Mouse (Mus musculus) frontal cortex, postnatal 36 days (tissue): ENCODE results near the gene Triml2.

Source experiments
- DNase-seq, 2 experiments: peaks; one replicate each; pipeline ENCODE4 v3.0.0; 2022; ENCODE audit warnings: low spot score in 2 of 2

Triml2 gene

DNA sequence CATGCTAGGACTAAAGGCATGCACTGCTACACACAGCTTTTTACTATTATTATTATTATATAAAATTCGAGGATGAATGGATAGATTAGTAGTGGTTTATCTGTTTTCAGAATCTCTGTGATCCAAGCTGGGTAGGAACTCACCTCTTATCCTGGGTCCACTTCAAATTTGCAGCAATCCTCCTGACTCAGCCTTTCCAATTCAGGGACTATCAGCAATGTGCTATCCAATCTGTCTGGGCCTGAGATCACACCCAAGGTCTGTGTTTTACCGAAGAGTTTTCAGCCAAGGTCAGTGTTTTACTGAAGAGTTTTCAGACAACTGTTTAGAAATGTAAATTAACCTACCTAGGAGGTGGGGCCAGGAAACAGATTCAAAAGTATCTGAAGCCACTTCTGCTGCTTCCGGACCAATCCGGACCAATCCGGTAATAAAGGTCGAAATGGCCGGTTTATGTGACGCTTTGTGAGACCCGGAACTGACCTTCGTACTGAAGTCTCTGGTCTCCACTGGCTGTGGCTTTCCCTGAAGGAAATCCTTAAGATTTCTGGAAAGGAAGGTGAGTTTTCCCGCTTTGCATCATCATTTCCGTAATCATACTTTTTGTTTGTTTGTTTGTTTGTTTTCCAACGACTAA, at the start of gene Triml2:
Gene Triml2, plus strand, starts transcription at position 488 of the 637 bp plus-strand sequence.
- no peak for DNase-seq

DNA sequence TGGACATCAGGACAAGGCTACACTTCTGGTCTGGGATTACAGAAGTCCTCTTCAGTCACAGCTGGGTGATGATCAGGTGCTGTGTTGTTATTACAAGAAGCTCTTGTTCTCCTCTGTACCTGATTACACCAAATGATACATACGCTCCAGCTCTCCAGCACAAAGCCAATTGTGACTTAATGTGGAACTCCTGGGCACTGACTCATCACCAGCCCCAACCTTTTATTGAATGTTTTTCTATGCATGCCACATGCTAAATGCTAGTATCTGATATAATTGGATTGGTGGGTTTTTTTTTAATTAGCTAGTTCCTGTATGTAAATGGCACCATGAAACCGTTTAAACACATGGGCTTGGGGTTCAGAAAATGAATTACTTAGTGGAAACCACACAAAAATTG, 39.0 kb upstream of the Triml2 start, which contains the start of gene Triml1:
Gene Triml1, minus strand, starts transcription at position 101 of the 400 bp plus-strand sequence.
- no peak for DNase-seq

DNA sequence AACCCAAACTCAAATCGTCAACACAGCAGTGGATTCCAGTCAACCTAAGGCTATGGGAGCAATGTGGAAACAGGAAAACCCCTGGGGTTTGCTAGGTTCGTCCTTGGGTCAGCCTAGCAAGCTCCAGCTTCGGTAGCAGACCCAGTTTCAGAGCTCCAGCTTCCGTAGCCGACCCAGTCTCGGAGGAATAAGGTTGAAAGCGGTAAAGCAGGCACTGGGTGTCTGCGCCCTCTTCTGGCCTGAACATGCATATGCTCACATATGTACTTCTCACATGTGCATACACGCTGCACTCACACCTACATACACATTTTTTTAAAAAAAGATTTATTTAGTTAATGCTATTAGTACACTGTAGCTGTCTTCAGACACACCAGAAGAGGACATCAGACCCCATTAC, 31.0 kb upstream of the Triml2 start:
- DNase-seq = no peak

DNA sequence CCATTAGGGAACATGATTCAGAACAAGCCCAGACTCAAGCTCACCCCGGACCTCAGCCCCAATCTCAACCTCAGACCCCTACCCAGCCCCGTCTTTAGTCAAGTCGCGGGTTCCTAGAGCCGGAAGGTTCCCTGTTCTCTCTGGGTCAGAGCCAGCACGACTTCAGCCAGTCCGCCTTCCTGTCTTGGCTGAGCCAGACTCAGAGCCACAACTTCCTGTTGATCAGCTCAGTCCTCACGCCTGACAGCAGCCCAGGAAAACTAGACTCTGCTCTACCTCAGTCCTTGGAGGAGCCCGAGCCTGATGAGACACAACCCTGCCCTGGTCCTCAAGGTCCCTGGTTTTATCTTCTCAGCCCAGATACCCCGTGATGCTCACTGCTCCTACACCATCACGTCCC, 17.1 kb upstream of the Triml2 start:
- no peak for DNase-seq

DNA sequence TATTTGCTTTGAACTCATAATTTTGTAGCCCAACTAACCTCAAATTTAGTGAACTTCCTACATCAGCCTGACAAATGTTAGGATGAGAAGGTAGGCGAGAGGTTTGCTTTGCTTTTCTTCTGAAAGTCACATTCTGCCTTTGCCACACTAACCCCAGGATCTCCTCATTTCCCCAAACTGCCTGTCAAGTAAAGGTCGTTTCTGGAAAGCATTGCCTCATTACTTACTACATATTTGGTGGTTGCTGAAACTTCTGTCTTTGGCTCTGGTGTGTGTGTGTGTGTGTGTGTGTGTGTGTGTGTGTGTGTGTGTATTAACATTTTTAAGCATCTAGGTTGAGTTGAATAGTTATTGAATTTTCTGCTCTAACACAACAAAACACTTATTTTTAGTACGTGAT, 15.9 kb upstream of the Triml2 start:
- DNase-seq = no peak

DNA sequence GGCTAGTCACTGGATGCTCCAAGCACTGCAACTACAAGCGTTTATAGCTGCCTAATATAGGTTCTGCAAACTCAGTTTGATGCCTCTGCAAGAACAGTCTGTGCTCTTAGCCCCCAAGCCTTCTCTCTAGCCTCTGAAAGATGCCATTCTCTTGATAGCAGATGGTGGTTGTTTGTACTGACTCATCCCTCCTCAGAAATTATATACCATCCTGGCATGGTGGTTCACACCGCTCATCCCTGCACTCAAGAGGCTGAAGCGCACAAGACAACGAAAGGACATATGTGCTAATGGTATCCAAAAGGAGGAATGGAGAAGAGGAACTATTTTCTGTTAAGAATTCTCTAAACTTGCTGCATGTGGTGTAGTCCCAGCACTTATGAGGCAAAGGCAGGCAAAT, 12.3 kb upstream of the Triml2 start:
- peak; percentile 11 for DNase-seq

DNA sequence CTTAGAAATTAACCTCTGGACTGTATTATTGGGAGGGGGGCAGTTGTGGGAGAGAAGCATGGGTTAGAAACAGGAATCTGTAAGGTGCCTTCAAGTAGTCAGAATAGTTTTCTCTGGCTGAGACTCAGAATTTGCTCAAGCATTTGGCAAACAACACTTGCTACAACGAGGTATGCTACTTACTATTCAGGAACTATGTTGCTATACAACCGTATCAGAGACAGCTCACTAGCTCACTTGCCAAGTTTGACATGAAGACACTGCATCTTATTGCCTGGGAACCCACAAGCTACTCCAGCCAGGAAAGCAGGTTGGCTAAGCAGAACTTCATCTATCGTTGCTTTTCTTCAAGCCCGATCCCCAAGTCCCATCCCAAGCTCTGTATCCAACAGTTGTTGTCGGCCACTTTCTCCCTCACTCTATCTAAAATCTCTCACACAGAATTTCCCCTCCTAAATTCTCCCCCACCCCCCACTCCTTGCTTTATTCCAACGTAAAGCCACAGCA, 11.0 kb upstream of the Triml2 start:
- no peak for DNase-seq

DNA sequence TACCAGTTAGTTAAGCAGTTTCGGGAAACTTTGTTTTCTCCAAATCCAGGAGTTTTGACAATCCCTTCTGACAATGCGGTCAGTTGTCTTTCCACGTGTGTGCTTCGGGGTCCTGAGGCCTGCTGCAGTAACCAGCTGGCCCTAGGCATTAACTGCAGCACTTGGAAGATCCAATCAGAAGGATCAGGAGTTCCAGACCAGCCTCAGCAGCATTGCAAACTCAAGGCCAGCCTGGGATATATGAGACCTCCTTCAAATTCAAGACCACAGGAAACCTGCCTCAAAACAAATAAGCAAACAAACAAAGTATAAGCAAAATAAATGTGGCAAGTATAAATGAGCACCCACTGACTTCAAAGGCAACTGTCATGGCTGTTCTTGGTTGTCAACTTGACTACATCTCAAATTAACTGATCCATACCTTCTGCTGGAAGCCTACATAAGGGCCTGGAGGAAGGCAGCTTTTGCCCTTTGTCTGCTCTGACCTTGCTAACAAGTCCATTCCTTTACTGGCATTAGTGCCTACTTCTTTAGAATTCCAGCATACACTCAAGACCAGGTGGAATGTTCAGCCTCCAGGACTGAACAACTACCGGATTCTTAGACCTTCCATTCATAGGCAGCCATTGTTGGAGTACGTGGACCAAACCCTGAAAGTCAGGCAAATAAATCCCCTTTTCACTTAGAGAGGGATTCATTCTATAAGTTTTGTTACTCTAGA, 3.4 kb upstream of the Triml2 start:
- no peak for DNase-seq

DNA sequence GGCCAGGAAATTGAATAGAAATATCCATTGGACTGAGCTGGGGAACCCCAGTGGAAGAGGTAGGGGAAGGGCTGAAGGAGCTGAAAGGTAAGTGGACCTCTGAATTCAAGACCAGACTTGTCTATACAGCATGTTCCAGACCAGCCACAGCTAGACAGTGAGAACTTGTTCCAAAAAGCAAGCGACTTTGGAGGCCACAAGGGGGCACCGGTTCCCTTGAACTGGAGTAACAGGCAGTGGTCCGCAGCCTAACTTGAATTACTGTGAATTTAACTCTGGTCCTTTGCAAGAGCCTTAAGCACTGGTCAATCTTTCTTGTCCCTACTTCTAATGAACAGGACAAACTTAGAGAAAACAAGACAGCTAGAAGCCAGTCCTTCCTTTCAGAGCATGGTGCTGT, 2.1 kb upstream of the Triml2 start:
- no peak for DNase-seq

DNA sequence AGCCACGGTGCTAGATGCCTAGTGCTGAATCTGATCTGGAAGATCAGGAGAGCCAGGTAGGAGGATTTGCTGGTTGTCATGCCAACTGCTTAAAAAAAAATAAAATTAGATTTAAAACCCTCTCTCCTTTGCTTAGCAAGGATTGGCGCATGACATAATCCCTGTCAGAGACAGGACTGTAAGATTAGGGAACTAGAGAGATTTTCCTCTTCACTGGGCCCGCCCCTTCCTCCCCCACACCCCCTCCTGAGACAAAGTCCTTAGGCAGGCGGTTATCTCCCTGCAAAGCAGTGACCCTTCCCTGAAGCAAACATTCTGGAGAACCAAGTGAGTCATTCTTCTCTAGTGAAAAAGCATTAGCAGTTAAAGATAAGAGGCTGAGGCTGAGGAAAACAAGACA, 1.2 kb upstream of the Triml2 start:
- peak; percentile 5 to 8 for DNase-seq

DNA sequence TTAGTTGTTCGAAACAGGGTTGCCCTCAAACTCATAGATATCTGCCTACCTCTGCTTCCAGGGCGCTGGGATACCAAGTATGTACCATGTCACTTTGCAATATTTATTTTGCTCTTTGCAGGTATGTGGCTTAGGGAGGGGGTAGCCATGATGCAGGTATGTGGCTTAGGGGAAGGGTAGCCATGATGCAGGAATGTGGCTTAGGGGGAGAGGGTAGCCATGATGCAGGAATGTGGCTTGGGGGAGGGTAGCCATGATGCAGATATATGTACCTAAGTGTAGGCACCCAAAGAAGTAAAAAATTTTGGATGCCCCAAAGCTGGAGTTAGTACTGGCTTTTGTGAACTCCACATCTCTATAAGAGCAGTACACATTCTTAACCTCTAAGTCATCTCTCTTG, 1.9 kb downstream of the Triml2 start:
- DNase-seq = no peak

DNA sequence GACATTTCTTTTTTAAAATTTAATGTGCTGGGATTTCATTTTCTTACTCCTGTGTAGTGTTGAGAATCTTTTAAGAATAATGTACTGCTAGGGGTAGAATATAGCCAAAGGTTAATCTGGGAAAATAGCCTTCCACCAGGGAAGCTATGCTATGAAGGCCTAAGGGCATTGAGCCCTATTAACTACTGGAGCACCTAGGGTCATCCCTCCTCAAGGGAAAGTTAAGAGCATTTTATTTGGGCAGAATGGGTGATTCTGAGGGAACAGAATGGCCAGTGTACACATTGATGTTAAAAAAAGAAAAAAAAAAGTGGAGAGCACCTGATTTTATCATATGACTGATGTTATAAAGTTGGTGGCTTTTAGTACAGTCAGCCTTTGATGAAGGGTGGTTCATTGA, 35.2 kb downstream of the Triml2 start:
- DNase-seq = no peak

DNA sequence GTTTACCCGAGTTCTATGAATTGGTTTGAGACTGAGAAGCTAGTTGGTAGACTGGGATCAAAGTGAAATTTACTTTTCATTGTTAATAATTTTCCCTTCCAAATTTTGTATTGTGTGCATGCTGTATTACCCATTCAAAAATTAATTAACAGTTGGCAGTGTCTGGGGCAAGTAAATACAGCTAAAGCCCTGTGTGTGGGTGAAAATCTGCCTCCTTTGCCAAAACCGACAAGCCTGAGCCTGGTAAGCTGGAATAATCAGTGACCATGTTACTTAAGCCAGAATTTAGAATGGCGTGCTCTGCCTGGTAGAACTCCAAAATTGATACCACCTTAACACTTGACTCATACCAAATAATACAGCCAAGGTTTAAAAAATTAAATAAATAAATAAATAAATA, 63.0 kb downstream of the Triml2 start:
- DNase-seq = no peak
